Mouse (Mus musculus): ENCODE measurements around the gene Nrcam. TPM values are rescaled to one million over a fixed set of nuclear protein-coding genes. Genes with fewer than 3 reads are reported as not detected.

Nrcam gene
- polyA plus RNA-seq, 1 experiment from 2014 or later = 0.03 TPM

DNA sequence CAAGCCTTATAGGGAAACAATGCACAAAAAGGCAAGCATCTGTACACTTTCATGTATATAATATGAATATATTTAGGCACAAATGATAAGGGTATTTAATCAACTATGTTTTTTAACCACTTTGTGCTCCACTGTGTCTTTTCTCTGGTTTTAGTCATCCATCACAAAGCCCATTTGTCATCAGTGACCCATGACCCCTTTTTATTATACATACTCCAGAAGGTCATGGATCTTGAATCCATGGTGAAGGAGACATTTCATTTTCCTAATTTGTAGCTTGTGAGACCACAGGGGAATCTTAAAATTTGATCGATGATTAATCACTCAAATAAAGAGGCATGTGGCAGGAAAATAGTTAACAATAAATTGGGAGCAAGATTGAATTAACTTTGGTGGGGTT, 29.2 kb downstream of the Nrcam start:
- in situ Hi-C loops (cut with MboI; ENCODE audit: low pct_unique_long_range_greater_than_20kb) = no loop called here
- peaks cover 9% of the 10 kb centered on the region for H3K27me3 ChIP-seq
- no peak for ATAC-seq
- DNase-seq (ENCODE audit: low read depth, low spot score) = no peak
- CTCF ChIA-PET = no interaction called here
- TF ChIP-seq CTCF (IDR thresholded peaks at IDR 0.05) = no peak
- POLR2A ChIA-PET = no interaction called here

DNA sequence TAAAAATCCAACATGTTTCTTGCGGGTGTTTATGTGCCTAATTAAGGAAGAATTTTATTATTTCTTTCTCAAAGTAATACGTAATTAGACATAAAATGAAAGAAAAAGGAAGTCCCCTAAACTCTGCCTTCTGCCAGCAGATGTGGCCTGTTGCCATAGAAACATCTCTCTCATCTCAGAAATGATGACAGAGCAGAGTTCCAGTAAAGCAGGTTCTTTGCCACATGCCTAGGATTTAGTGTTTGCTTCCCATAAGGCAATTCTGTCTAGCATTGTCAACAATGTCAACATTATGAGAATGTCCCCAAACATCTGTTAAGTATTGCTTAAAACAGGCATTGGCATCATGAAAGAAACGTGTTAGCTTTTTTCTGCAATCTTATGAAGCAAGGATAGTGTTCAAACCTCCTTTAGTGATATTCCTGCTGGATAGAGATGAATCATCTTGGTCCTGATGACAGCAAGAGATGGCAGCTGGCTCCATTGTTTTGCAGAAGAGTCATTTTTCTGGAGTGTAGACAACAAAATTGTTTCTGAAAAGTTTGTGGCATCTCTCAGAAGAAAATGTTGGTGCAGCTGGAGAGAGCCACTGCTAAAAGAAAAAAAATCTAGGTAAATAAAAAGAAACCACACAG, 42.5 kb downstream of the Nrcam start:
- ChIA-PET CTCF (no interaction called here), POLR2A (interaction anchor here (0.6 kb wide), 1 partner anchor 543 kb away, joined by 3 read pairs; no protein-coding TSS in a partner anchor)
- in situ Hi-C loops (cut with MboI; ENCODE audit: low pct_unique_long_range_greater_than_20kb) = no loop called here
- TF ChIP-seq CTCF (IDR thresholded peaks at IDR 0.05) = no peak
- peaks cover 17% of the 10 kb centered on the region for H3K27me3 ChIP-seq
- DNase-seq (ENCODE audit: low read depth, low spot score) (no peak), ATAC-seq (no peak)

DNA sequence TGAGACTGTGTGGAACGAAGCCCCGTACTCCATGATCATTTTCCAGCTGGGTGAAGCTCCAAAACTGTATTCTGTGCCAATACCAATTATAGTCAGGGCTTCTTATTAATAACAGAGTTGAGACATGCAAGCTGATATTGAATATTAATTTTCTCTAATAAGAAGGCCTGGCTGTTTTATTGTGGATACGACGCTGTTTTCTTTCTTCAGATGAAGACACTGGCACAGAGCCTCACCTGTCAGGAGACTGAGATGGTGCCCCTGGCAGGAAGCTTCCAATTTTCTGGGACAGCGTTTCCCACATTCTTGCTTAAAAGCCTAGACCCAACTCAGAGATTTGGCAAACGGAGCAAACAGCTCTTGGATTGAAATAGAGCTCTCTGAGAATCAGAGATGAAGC, 47.3 kb downstream of the Nrcam start:
- ChIA-PET POLR2A (no interaction called here), CTCF (no interaction called here)
- no peak for TF ChIP-seq CTCF (IDR thresholded peaks at IDR 0.05)
- in situ Hi-C loops (cut with MboI; ENCODE audit: low pct_unique_long_range_greater_than_20kb) = no loop called here
- peaks cover 17% of the 10 kb centered on the region for H3K27me3 ChIP-seq
- ATAC-seq = no peak
- no peak for DNase-seq (ENCODE audit: low read depth, low spot score)

DNA sequence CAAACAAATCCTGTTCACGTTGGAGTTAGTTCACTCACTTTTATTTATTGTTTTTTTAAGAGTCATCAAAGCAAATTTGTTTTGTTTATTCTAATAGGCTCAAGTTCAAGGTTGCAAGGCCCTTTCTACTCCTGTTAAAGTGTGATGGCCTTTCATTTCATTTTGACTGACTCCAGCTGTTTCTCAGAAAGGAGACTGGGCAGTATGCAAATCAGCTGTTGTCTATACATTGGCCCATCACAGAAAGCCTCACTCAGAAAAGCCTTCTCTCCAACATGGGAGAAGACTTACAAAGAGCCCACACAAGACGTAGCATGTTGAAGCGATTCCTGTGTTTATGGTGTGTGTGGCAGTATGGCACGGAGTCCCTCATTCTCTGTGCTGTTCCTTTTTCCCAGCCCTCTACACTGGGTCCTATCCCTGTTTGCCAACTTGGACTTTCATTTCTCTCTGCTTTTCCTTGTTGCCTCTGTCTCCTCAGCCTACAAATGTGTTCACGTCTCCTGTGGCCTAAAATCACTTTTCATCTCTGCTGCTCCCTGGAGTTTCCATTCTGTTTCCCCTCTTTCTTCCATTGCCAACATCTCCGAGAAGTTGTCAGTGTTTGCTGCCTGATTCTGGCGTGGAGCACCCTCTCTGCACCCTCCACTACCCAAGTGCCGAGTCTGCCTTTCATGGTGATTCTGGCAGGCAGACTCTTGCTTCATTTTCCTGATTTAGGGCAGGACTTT, 49.9 kb downstream of the Nrcam start:
- TF ChIP-seq CTCF (IDR thresholded peaks at IDR 0.05) = no peak
- peaks cover 8% of the 10 kb centered on the region for H3K27me3 ChIP-seq
- ATAC-seq (no peak), DNase-seq (ENCODE audit: low read depth, low spot score) (no peak)
- ChIA-PET CTCF (no interaction called here), POLR2A (no interaction called here)
- in situ Hi-C loops (cut with MboI; ENCODE audit: low pct_unique_long_range_greater_than_20kb) = no loop called here

DNA sequence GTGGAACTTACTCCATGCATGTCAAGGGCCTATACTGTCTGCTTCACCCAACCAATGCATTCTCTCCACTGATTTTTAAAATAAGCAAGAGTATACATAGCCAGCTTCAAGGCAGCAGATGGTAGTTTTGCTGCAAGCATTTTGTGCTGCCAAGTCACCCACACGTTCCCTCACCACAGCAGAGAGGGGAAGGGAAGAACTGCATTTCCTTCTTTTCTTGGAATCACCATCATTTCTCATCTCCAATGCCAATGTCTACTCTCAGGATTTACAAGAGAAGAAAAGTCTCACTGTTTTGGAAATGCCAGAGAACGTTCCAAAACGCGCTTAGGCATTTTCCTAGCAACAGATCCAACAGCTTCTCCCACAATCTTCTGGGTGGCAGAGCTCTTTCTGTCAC, 52.1 kb downstream of the Nrcam start:
- peaks cover 8% of the 10 kb centered on the region for H3K27me3 ChIP-seq
- no peak for ATAC-seq
- TF ChIP-seq CTCF (IDR thresholded peaks at IDR 0.05) = no peak
- in situ Hi-C loops (cut with MboI; ENCODE audit: low pct_unique_long_range_greater_than_20kb) = no loop called here
- POLR2A ChIA-PET = no interaction called here
- CTCF ChIA-PET = no interaction called here
- no peak for DNase-seq (ENCODE audit: low read depth, low spot score)

DNA sequence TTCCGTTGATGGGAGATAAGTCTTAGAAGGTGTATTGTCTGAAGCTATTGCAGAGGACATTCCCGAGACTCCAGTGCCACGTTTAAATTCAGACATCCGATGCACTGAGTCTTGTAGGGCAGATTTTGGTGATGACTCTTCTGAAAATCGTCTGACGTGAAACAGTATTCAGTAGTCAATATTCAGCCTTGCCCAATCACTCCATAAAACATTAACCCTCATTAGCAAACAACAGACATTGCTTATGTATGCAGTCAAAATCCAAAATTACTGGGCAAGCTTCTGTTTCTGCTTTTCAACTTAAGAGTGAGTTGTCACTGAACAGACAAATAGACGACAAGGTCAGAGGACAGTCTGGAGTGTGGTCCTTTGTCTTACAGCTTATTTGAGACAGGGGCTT, 57.7 kb downstream of the Nrcam start:
- ChIA-PET POLR2A (no interaction called here), CTCF (no interaction called here)
- in situ Hi-C loops (cut with MboI; ENCODE audit: low pct_unique_long_range_greater_than_20kb) = no loop called here
- no peaks in the 10 kb centered on the region for H3K27me3 ChIP-seq
- DNase-seq (ENCODE audit: low read depth, low spot score) = no peak
- no peak for ATAC-seq
- TF ChIP-seq CTCF (IDR thresholded peaks at IDR 0.05) = no peak

DNA sequence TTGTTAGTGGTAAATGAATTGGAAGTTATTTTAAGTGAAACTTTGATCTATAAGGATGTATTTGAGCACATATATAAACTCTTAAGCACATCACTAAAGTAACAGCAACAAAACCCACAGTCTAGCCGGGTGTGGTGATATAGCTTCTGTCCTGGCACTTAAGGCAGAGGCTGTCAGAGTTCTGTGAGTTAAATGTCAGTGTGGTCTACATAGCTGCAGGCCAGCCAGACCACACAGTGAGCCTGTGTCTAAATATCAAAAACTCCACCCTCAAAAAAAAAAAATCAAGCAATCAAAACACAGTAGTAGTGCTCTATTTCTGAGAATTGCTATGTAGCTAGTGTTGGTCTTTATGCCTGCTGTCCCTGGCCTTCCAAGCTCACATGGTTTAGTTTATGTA, 59.5 kb downstream of the Nrcam start:
- no peak for ATAC-seq
- no peak for DNase-seq (ENCODE audit: low read depth, low spot score)
- H3K27me3 ChIP-seq = no peaks in the 10 kb centered on the region
- ChIA-PET CTCF (no interaction called here), POLR2A (no interaction called here)
- in situ Hi-C loops (cut with MboI; ENCODE audit: low pct_unique_long_range_greater_than_20kb) = no loop called here
- no peak for TF ChIP-seq CTCF (IDR thresholded peaks at IDR 0.05)

DNA sequence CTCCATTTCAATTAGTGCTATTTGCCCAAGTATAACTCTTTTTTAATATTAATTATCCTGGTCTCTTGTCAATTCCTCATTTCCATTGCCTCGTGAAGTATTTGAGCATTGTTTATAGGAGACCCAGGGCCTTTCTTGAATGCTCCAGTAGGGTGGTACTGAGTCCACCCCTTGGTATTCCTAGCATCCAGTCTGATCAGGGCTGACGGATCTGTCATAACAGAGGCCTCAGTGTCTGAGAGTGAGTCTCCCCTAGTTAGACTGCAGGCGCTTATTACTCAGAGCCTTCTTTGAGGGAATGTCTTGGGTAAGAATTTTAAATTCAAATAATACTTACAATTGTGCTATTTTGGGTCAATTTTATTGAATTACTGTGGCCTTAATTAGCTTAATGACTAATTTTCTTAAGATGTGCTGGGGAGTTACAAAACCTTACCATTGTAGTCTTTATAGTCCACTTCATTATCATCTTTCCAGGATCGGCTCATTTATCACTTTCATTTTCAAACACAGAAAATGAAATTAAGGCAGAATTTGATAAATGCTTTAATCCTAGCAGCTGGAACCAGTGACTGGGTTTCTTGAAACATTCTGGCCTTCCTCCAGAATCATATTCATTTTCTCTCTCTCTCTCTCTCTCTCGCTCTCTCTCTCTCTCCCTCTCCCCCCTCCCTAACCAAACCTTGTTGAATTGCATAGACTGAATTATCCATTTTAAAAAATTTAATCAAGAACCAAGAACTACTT, 61.9 kb downstream of the Nrcam start:
- ATAC-seq (no peak), DNase-seq (ENCODE audit: low read depth, low spot score) (no peak)
- in situ Hi-C loops (cut with MboI; ENCODE audit: low pct_unique_long_range_greater_than_20kb) = no loop called here
- ChIA-PET POLR2A (no interaction called here), CTCF (interaction anchor here (1.0 kb wide), 1 partner anchor 98 kb away, joined by 3 read pairs; no protein-coding TSS in a partner anchor)
- H3K27me3 ChIP-seq = no peaks in the 10 kb centered on the region
- TF ChIP-seq CTCF (IDR thresholded peaks at IDR 0.05) = no peak

DNA sequence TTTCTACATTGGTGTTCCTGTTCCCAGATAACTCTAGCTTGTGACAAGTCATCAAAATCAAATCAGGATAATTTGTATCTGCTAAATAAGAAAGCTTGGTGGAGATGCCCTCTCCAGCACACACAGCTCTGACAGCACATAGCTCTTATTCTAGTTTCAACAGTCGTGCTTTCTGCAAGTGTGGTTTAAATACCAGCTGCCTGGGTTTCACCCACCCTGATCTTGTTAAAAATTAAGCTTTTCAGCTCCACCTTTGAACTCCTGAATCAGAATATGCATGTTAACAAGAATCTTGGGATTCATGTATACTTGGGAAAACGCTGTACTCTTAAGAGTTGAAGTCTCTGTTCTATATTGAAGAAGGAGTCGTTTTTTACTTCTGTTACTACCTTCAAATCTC, 66.2 kb downstream of the Nrcam start:
- H3K27me3 ChIP-seq = peaks cover 14% of the 10 kb centered on the region
- POLR2A ChIA-PET = no interaction called here
- ATAC-seq = no peak
- CTCF ChIA-PET = no interaction called here
- in situ Hi-C loops (cut with MboI; ENCODE audit: low pct_unique_long_range_greater_than_20kb) = no loop called here
- no peak for TF ChIP-seq CTCF (IDR thresholded peaks at IDR 0.05)
- DNase-seq (ENCODE audit: low read depth, low spot score) = no peak

DNA sequence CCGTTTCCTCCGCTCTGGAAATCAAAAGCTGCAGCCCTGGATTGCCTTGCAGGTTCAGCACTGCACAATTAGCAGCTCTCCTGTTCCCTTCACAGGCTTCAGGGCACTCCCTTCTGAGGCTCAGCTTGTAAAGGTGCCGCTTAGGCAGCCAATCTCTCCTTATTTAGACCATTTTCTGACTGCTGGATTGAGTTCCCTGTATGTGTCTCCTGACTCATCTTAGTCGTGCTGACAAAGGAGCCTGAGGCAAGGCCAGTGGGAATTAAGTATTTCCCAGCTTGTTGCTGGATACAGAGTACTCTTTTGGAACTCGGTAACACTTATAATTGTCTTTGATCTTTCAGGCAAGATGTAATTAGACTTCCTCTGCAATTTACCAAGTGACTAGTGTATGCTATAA, 69.1 kb downstream of the Nrcam start:
- POLR2A ChIA-PET = no interaction called here
- CTCF ChIA-PET = interaction anchor here (2.3 kb wide), 1 partner anchor 10 kb away, joined by 6 read pairs; no protein-coding TSS in a partner anchor
- no peak for DNase-seq (ENCODE audit: low read depth, low spot score)
- H3K27me3 ChIP-seq = peaks cover 18% of the 10 kb centered on the region
- TF ChIP-seq CTCF (IDR thresholded peaks at IDR 0.05) = no peak
- no peak for ATAC-seq
- in situ Hi-C loops (cut with MboI; ENCODE audit: low pct_unique_long_range_greater_than_20kb) = no loop called here

DNA sequence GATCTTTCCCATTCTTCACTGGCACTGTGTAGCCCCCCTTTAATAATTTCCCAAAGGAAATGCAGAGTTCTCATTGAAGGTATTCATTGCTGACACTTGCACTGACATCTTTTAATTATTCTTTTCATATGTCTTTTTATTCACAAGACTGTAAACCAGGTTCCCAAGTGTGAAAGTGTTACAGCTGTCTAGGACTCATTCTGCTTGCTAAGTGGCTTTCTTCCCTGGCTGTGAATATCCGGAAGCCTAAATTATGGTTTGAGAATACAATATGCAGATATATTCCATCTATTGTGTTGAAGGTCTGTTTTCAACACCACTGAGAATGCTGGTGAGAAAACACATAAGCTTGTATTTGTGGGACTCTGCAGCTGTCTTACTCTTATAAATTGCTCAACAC, 73.4 kb downstream of the Nrcam start:
- ChIA-PET POLR2A (no interaction called here), CTCF (no interaction called here)
- in situ Hi-C loops (cut with MboI; ENCODE audit: low pct_unique_long_range_greater_than_20kb) = no loop called here
- no peak for ATAC-seq
- DNase-seq (ENCODE audit: low read depth, low spot score) = no peak
- H3K27me3 ChIP-seq = peaks cover 26% of the 10 kb centered on the region
- TF ChIP-seq CTCF (IDR thresholded peaks at IDR 0.05) = no peak

Data from Patski (cell line).